Mouse (Mus musculus) ZHBTc4 (cell line): ENCODE measurements around the gene Nck1.

Experiments
- DNase-seq: peaks from one replicate; pipeline ENCODE4 v3.0.0-alpha.2; 2011; ENCODE audit warnings: low read depth, low spot score

Nck1 gene

DNA sequence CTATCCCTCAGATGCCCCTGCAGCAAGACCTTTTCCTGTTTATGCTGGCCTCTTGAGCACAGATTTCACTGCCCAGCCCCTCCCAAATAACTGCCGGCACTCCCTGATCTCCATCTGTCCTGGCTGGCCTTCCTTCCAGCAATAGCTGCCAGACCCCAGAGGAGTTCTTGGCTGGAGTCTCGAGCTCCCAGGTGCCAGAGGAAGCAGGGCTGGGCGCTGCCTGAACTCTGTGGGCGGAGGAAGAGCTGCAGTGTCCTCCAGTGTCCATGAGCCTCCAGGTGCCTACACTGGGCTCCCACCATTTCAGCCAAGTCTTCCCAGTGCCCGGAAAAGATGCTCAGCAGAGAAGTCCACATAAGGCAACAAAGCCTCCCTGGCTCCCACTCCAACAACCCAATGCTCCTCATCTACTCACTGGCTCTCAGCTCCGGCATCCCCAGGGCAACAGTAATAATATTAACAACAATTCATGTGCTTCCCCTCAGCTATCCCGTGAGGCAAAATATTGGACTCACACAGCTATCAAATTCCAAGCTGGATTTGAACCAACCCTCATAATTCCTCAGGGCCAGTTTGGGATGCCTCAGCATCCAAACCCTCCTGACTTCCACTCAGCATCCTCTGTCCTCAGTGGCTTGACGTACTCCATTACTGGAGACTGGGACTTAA is 74.9 kb downstream of the Nck1 start:
- no peak for DNase-seq

DNA sequence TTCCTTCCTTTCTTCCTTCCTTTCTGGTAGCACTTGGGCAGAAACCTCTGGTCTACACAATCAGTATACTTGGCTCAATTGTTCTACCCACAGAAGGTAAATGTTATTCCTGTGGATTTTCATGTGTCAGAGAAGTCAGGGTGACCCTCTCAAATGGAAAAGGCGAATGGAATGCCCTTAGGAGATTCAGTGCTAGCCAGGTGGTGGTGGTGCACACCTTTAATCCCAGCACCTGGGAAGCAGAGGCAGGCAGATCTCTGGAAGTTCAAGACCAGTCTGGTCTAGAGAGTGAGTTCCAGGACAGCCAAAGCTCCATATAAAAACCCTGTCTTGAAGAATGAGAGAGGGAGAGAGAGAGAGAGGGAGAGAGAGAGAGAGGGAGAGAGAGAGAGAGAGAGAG is 75.7 kb downstream of the Nck1 start:
- no peak for DNase-seq

DNA sequence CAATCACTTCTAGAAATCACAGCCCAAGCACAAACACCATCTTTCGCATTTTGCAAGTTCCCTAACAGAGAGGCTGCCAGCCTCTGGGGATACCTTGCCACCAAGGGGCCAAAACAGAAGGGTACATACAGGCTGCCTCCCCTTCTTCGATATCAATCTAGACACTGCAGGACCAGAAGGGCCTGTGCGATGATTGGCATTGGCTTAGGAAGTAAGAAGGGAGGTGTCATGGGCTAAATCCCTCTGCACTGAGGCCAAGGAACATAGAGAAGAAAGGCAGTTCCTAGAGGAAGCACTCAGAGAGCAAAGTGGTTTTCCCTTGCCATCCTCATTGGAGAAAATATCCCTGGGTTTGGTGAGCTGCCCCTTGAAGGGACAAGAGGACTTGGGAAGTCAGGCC is 76.3 kb downstream of the Nck1 start:
- DNase-seq: no peak

DNA sequence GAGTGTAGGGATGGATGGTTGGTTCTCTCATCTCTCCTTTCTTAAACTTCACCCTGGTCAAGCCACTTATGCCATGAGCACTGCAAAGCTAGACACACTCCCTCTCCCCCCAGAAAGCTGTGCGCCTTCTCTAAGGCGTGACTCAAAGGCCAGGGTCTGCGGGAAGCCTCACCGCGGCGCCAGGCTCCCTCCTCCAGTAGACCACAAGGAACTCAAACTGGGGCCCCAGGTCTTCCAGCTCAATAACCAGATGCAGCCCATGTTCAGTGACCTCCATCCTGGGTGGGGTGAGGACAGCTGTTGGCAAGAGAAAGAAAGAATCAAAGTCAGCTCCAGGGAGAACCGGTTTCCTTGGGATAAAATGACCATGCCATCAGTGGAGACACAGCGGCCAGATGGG is 77.8 kb downstream of the Nck1 start:
- no peak for DNase-seq

DNA sequence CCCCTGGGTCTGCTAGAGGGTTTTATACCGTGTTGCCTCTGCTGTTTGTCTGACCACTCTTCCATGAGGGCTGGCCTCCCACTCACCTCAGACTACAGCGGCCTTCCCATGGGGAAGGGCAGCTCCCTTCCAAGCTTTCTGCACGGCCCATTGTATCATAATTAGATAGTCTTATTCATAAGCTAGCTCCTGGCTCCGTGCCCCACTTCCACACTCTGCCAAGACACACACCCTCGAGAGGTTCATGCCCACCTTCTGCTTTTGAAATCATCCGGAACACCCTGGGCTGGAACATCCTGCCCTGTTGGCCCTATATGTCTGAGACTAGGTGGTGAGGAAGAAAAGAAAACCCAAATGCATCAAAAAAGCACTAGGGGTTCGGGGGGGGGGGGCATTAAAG is 78.3 kb downstream of the Nck1 start:
- no peak for DNase-seq

DNA sequence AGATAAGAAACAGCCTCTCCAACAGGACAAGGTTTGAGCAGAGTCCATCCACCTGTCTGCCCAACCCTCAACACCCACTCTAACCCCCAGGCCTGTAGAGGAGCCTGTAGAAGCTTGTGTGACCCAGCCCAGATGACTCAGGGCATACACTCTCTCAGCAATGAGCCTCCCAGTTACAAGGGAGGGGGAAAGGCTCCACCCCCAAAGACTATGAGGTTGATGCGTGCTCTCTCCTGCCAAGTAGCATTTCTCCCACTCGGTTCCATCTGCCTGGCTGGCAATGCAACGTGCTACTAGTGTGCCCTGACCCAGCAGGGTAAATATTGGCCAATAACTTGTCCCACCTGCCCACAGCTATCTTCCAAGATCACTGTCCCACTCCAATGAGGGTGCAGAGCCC is 79.2 kb downstream of the Nck1 start:
- no peak for DNase-seq

DNA sequence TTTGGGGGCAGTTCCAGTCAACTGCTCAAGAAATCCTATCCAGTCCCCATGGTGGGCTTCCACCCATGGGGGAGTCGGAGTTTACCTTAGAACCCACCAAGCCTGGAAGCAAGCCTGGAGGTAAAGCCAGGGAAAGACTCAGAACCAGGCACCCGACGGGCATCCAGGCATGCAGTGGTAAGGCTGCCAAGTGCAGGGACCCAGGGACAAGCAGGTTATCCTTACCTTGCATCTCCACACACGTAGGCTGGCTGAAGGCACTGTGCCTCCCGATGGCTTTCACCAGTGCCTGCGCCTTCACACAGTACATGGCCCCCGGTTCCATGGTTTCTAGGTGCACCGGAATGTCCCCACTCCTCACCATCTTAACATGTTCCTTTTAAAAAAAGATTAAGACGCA is 79.9 kb downstream of the Nck1 start:
- no peak for DNase-seq

DNA sequence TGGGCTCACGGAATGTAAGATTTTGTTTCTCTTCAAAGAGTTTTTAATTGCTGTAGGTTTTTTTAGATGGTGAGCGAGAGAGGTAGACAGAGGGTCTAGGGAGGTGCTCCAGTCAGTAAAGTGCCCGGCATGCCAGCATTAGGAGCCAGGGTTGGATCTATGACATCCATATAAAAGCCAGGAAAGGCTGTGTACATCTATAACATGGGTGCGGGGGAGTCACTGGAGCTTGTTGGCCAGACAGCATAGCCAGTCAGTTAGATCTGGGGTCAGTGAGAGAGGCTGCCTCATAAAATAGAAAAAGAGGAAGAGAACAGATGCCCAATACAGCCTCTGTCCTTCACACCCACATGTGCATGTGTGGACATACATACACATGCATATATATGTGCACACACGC is 80.6 kb downstream of the Nck1 start:
- DNase-seq: no peak

DNA sequence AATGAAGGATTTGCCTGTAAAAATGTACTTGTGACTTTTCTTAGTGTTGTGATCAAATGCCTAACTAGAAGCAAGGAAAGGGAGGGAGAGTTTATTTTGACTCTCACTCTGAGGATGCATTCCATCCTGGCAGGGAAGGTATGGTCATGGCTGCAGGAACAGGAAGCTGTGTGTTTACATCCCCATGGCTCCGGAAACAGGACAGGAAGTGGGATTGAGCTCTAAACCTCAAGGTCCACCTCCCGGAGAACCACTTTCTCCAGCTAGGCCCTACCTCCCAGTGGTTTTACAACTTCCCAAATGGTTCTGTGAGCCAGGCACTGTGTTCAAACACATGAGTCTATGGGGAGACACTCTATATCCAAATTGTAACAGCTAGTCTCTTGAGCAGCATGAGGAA is 82.2 kb downstream of the Nck1 start:
- DNase-seq: peak; percentile 23

DNA sequence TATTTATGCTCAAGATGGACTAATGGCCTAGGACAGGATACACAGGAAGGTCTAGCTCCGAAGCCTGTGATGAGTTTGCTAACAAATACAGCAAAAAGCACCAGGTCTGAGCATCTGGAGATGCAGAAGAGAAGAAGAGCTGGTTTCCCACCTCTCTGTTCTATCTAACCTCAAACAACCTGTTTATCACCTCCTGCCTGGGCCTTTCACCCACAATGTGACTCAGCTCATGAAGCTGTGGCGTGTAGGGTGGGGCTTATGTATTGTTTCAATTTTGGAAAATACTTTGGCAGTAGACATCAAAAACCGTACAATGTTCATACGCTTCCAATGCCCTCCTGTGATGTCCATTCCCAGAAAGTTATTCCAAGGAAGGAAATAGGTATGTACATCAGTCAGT is 83.8 kb downstream of the Nck1 start:
- DNase-seq: no peak

DNA sequence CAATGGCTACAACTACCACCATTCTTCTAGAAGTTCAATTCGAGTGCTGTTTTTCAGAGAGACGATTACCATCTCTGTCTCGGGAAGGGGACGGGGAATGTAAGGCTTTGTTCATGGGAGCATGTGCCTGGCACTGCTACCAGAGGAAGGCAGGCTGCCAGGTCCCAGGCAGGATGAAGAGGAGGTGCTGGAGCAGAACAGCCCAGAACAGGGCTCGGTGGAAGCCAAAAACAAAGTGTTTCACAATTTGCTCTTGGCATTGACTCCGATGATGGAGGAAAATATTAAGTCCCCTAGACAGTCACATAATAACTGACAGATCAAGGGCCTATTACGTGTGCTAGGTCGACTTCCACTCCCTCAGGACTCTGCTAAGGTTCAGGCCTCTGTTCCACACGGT is 84.3 kb downstream of the Nck1 start:
- DNase-seq: no peak

DNA sequence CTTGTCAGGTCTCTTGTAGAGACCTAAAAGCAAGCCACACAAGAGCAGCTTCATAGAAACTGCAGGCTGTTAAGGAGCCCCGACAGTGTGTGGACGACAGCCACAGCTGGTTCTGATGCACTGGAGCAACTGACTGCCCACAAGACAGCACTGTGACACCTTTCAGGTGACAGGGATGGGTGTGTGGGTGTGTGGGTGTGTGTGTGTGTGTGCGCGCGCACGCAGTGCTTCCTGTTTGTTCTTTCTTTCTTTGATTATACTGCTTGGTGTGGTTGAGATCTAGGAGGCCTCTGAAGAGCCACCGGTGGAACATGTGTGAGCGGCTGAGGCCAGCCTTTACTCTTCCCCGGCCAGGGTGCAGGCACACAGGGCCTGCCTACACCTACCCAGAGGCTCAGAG is 85.7 kb downstream of the Nck1 start:
- no peak for DNase-seq

DNA sequence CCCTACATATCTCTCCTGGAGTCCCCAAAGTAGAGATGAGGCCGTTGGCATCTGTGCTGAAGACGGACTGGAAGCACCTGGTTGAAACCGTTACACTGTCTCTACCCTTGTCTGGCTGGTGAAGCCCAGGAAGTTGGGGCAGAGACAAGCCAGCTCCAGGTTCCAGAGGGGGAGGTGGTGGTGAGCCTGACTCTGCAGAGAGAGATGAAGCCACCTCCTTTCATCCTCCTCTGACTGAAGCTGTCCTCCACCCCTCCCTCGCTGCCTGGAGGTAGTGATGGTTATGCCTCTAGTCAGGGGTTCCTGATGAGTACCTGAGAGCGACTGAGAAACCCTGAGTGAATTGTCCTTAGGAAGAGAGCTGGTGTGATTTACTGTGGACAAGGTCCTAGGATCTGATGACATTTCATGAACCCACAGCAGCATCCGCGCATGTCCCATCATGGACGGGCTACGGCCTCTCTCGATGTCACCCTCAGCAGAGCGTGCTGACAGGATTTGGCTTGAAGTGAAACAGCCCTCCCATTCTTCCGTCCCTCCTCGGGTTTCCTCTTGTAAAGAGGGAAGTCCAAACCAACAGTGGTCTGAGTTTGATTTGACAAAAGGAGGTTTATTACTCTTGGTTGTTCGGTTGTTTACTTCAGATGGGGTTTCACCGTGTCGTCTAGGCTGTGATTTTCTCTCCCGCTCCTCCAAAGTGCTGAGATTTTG is 87.8 kb downstream of the Nck1 start:
- no peak for DNase-seq

DNA sequence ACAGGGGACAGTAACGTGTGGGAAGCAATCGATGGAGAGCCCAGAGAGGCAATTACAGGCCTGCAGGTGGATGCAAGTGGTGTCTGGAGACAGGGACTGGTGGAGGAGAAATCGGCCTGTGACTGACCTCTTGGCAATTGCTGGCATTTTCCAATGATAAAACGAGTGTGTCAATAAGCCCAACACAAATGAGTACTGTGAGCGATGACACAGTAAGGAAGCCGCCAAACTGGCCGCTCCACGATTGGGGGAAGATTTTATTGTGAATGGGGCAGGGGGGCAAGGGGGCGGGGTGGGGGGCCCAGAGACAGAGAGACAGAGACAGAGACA is 91.3 kb downstream of the Nck1 start:
- DNase-seq: no peak

DNA sequence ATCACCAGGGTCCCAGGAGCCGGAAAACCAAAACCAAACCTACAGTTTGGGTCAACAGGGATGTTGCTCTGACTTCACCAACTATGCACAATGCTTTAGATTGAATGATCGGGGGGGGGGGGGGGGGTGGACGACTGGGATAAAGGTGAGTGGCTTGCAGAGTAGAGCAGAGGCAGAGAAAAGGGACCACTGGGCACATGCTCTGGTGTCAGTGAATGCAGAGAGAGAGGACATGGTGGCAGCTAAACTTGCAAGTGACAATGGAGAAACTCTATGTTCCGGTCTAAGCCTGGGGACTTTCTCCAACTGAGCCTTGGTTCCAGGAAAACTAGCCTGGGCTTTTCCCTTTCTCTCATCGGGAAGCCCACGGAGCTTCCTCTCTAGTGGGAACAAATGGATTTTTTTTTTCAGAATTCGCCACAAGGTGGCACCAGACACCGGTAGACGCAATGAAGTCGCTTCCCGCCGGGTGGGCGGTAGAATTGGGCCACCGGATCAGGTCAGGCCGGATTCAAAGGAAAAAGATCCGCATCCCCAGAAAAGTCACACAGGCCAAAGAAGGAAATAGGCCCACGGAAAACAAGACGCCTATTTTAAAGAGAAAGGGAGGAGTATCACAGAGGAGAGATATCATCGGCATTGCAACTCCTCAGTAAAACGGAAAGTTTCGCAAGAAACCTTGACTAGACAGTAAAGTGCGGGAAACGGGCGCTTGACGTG is 91.8 kb downstream of the Nck1 start:
- peak; percentile 89 for DNase-seq

DNA sequence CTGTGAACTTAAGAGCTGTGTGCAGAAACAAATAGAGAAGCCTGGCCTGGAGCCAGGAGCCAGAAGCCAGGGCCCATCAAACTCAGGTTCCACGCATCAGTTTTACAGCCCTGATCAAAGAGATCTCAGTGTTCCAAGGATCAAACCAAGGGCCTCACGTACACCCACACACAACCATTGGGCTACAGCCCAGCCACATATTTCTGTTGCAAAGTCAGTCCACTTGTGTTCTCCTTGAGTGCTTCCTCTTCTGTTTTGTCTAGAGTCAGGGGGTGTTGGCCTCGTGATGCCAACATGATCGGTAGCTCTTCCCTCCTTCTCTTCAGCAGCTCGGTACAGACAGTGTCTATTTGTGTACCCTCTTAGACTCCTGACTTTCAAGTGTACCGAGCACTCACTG is 93.5 kb downstream of the Nck1 start:
- no peak for DNase-seq

DNA sequence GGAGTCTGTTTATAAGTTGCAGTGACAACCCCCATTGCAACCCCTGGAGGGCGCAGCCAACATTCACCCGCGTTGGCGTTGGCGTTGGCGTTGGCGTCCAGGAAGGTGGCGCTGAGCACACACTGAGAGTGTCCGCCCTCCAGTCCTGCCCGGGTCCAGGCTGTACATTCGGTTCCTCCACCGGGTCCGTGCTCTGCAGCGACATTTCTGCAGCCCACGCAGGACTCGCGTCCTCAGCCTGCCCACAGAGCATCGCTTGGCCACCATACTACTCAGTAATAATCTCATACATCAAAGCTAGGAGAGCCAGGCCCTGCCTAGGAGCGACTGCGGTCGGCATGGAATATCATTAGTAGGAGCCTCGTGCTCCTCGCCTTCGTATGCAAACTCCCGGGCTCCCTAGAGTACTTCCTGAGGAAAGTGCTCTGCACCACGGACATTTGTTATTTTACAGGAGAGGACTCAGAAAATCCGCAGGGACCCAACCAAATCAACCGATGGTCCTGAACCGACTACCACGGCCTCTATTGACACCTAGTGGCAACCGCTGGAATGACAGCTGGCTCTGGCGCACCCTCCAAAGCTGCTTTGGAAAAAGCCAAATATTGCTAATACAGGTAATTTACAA is 99.8 kb downstream of the Nck1 start:
- peak; percentile 88 for DNase-seq
